Mouse (Mus musculus) midbrain, embryonic 16.5 days (tissue): ENCODE data around the gene Wnt3. TPM values are rescaled to one million over a fixed set of nuclear protein-coding genes. Genes with fewer than 3 reads are reported as not detected.

Experiments used
- ATAC-seq: fragments of 200-750 bp; cut with Nextera tagmentation; 2 replicates; pipeline ENCODE4 v1.8.0; 2017; ENCODE audit warnings: moderate TSS enrichment
- H3K27ac ChIP-seq: fragments of 300-500 bp; sonication (generic); 2 replicates; pipeline ENCODE4 v1.5.1; 2014; ENCODE audit warnings: mild to moderate bottlenecking, low read length, mixed read lengths
- H3K27me3 ChIP-seq: fragments of 300-500 bp; sonication (generic); 2 replicates; pipeline ENCODE4 v1.6.1; 2014; ENCODE audit warnings: low read depth, low read length, mixed read lengths; ENCODE audit not compliant: control insufficient read depth, insufficient read depth
- H3K36me3 ChIP-seq: fragments of 300-500 bp; sonication (generic); 2 replicates; pipeline ENCODE4 v1.6.1; 2014; ENCODE audit warnings: mild to moderate bottlenecking, low read length, moderate library complexity, mixed read lengths; ENCODE audit not compliant: control insufficient read depth, insufficient read depth
- H3K4me1 ChIP-seq: fragments of 300-500 bp; sonication (generic); 2 replicates; pipeline ENCODE4 v1.6.1; 2014; ENCODE audit warnings: mild to moderate bottlenecking, low read length, mixed read lengths; ENCODE audit not compliant: control insufficient read depth, insufficient read depth
- H3K4me2 ChIP-seq: fragments of 300-500 bp; sonication (generic); 2 replicates; pipeline ENCODE4 v1.6.1; 2014; ENCODE audit warnings: mild to moderate bottlenecking, low read length, mixed read lengths
- H3K4me3 ChIP-seq: fragments of 300-500 bp; sonication (generic); 2 replicates; pipeline ENCODE4 v1.5.1; 2014; ENCODE audit warnings: low read depth, mild to moderate bottlenecking, low read length, moderate library complexity, mixed read lengths
- H3K9ac ChIP-seq: fragments of 300-500 bp; sonication (generic); 2 replicates; pipeline ENCODE4 v1.6.1; 2014; ENCODE audit warnings: low read depth, low read length, mixed read lengths
- H3K9me3 ChIP-seq: fragments of 300-500 bp; sonication (generic); replicated peaks from 2 replicates; pipeline ENCODE4 v1.6.1; 2014; ENCODE audit warnings: mild to moderate bottlenecking, low read length, mixed read lengths; ENCODE audit not compliant: control insufficient read depth, poor library complexity, severe bottlenecking
- WGBS: fragments of 180-500 bp; shearing (Covaris S2); extraction: QIAGEN DNeasy Blood & Tissue Kit; methylation state at CpG from one replicate; pipeline ENCODE4 v1.1.7; 2014; 5-methylcytosine and 5-hydroxymethylcytosine counted together
- polyA plus RNA-seq: library from polyadenylated mRNA; unstranded; fragments of >200 nt; fragmentation: Nextera tagmentation; extraction: Ambion mirVana; gene quantifications from 2 replicates; pipeline ENCODE4 v1.2.1, GENCODE M21; 2015

Gene Wnt3
- polyA plus RNA-seq, 1 experiment from 2014 or later = 18.8 TPM

- Histone ChIP-seq H3K9ac (no peak overlapping the region), H3K36me3 (no peaks in the 10 kb centered on the region), H3K27ac (no peak overlapping the region), H3K27me3 (peaks cover 3% of the 10 kb centered on the region; the same call in 1 of the 2 replicates), H3K4me3 (no peak overlapping the region), H3K4me2 (no peak overlapping the region), H3K9me3 (0 out of 2 replicates have a peak, but pooled peaks cover 3% of the 10 kb centered on the region), H3K4me1 (peaks cover 9% of the 10 kb centered on the region)
- 11% methylated on average over 5 of the region's 6 CpGs for WGBS
- ATAC-seq = no peak
Observed at GRCm38 (mm10) chr11:103764601-103765000, 9.3 kb upstream of the Wnt3 start.

- 3% methylated on average over 6 of the region's 6 CpGs for WGBS
- Histone ChIP-seq H3K4me1 (peaks cover 9% of the 10 kb centered on the region), H3K4me3 (no peak overlapping the region), H3K36me3 (no peaks in the 10 kb centered on the region), H3K4me2 (no peak overlapping the region), H3K27ac (no peak overlapping the region), H3K9ac (no peak overlapping the region), H3K27me3 (peaks cover 6% of the 10 kb centered on the region), H3K9me3 (0 out of 2 replicates have a peak, but pooled peaks cover 3% of the 10 kb centered on the region)
- no peak for ATAC-seq
Observed at GRCm38 (mm10) chr11:103765556-103766011, 8.4 kb upstream of the Wnt3 start.

DNA sequence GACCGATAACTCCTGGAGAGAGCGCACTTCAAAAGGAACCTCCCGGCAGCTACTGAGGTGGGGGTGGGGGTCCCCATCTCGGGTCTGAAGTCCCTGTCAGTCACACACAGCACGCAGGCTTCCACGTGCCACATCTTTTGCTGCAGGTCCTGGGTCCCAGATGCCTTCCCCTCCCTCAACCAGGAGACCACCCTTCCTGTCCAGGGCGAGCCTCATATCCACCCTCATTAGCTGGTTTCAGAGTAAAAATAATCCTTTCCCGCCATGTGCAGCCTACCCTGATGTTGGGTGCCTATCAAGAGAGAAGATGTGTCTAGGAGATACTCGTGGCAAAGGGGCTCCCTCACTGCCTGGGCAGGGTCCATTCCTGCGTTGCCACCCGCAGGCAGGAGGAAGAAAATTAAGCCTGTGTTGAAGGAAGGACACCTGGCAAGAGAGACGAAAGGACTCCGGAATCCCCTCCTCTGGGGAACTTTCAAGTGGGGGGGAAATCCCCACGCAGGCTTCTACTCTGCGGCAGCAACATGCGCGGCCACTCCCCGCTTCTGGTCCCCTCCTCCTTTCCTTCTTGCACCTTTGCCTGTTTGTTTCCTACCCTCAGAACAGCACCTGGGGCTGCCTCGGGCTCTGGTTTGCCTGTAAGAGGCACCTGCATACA, 2.7 kb upstream of the Wnt3 start:
- H3K27me3 ChIP-seq = peaks cover 24% of the 10 kb centered on the region
- H3K27ac ChIP-seq = no peak overlapping the region
- peaks cover 37% of the 10 kb centered on the region for H3K4me1 ChIP-seq
- H3K9me3 ChIP-seq = no peaks in the 10 kb centered on the region
- 0 out of 2 replicates have a peak overlapping the region, but pooled peaks have one; percentile 8 for H3K4me3 ChIP-seq
- no peaks in the 10 kb centered on the region for H3K36me3 ChIP-seq
- WGBS = 4% methylated on average over 19 of the region's 19 CpGs
- peak overlapping the region; percentile 84 for H3K4me2 ChIP-seq
- peak overlapping the region; percentile 24; the same call in 1 of the 2 replicates for H3K9ac ChIP-seq
- no peak for ATAC-seq

DNA sequence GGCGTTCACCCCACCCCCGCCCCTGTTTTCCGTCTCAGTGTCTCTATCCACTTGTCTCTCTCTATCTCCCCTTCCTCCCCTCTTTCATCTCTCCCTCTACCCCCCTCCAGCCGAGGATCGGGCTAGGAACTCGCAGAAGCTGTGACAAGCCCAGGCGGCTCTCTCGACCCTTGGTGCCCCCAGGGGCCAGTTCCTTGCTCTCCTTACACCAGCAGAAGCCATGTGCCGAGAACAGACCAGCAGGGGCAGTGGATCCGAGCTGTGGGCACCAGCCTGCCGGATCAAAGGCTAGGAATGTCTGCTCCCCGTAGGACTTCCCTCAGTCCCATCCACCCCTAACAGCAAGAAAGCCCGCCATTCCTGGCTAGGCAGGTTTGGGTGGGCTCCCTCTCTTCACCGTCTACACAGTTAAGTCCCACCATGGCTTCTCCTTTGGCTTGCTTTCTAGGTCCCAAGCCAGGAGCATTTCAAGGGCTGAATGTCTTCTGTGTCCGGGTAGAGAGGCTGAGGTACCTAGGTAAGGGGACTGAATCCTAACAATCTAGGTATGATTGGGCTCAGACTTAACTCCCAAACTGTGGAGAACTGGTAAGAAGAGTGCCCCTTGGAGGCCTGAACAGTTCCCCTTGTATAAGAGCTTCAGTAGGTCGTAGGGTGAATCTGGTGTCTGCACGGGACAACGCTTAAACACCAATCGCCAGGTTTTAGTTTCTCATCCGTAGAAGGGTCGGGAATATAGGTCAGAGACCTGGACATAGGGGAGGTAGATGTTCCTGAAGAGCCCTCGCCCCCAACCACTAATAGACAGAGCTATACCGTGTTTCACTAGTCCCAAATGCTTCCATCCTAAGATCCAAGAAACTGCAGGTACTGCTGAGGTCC, 1.2 kb upstream of the Wnt3 start:
- no peak for ATAC-seq
- Histone ChIP-seq H3K9me3 (no peaks in the 10 kb centered on the region), H3K4me3 (peak overlapping the region; percentile 51), H3K27me3 (peaks cover 28% of the 10 kb centered on the region), H3K36me3 (no peaks in the 10 kb centered on the region), H3K4me2 (peak overlapping the region; percentile 84), H3K4me1 (peaks cover 37% of the 10 kb centered on the region), H3K27ac (peak overlapping the region; percentile 70), H3K9ac (peak overlapping the region; percentile 64)
- 3% methylated on average over 23 of the region's 23 CpGs for WGBS

GRCm38 (mm10) chr11:103774228-103774530, 229 bp downstream of the Wnt3 start:
- peaks cover 37% of the 10 kb centered on the region for H3K4me1 ChIP-seq
- peak; percentile 18 for ATAC-seq
- WGBS = 2% methylated on average over 19 of the region's 19 CpGs

DNA sequence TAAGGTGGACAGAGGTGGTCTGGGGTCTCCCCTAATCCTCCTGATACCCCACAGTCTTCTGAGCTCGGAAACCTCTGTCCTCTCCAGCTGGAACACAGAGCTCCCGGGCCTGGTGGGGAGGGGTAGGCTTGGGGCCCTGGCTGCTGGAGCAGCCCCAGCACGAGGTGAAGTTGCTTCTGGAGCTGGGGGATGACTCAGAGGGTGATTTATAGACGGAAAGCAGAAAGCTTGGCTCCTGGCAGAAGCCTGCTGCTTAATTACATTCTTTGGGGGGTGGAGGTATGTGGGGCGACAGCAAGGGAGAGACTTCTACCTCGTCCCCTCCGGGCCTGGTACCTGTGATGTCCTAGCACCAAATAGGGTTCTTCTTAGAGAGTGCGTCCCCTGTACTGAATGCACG, 6.2 kb downstream of the Wnt3 start:
- H3K4me3 ChIP-seq = no peak overlapping the region
- no peak overlapping the region for H3K27ac ChIP-seq
- H3K9ac ChIP-seq = no peak overlapping the region
- 66% methylated on average over 9 of the region's 9 CpGs for WGBS
- H3K4me1 ChIP-seq = no peaks in the 10 kb centered on the region
- no peaks in the 10 kb centered on the region for H3K9me3 ChIP-seq
- no peak for ATAC-seq
- peaks cover 11% of the 10 kb centered on the region for H3K27me3 ChIP-seq
- no peaks in the 10 kb centered on the region for H3K36me3 ChIP-seq
- H3K4me2 ChIP-seq = no peak overlapping the region

More at GRCm38 (mm10) chr11:103774228-103774530, 229 bp downstream of the Wnt3 start:
- H3K9me3 ChIP-seq = no peaks in the 10 kb centered on the region
- H3K4me2 ChIP-seq = peak overlapping the region; percentile 84
- peak overlapping the region; percentile 51 for H3K4me3 ChIP-seq
- H3K36me3 ChIP-seq = no peaks in the 10 kb centered on the region
- H3K27ac ChIP-seq = peak overlapping the region; percentile 70
- peaks cover 28% of the 10 kb centered on the region for H3K27me3 ChIP-seq
- peak overlapping the region; percentile 64 for H3K9ac ChIP-seq

DNA sequence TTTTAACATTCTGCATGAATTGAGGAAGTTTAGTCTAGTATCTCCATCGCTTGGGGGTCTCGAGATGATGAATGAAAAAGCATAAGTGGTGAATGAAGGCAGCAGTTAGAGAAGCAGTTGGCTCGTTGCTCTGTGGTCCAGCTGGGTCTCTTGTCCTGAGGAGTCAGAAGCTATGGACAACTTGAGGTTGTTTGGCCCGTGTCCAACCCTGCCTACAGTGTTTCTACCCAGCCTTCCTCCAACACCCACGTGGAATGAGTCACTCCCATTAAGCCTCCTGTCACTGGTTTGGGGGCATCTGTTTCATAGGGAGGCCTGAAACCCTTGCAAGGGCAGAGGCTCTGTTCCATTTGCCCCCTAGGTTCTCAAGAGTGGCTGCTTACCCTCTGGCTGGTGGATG, 16.0 kb downstream of the Wnt3 start:
- Histone ChIP-seq H3K4me3 (no peak overlapping the region), H3K36me3 (no peaks in the 10 kb centered on the region), H3K4me1 (no peaks in the 10 kb centered on the region), H3K9me3 (no peaks in the 10 kb centered on the region), H3K27me3 (peaks cover 7% of the 10 kb centered on the region), H3K9ac (no peak overlapping the region), H3K27ac (no peak overlapping the region), H3K4me2 (no peak overlapping the region)
- WGBS = 77% methylated on average over 5 of the region's 5 CpGs
- no peak for ATAC-seq

- H3K4me2 ChIP-seq = no peak overlapping the region
- H3K9me3 ChIP-seq = no peaks in the 10 kb centered on the region
- no peak overlapping the region for H3K9ac ChIP-seq
- H3K36me3 ChIP-seq = no peaks in the 10 kb centered on the region
- no peak overlapping the region for H3K27ac ChIP-seq
- 78% methylated on average over 9 of the region's 9 CpGs for WGBS
- 0 out of 2 replicates have a peak, but pooled peaks cover 2% of the 10 kb centered on the region for H3K4me1 ChIP-seq
- no peaks in the 10 kb centered on the region for H3K27me3 ChIP-seq
- no peak for ATAC-seq
- H3K4me3 ChIP-seq = no peak overlapping the region
Observed at GRCm38 (mm10) chr11:103801128-103801527, 27.2 kb downstream of the Wnt3 start.

DNA sequence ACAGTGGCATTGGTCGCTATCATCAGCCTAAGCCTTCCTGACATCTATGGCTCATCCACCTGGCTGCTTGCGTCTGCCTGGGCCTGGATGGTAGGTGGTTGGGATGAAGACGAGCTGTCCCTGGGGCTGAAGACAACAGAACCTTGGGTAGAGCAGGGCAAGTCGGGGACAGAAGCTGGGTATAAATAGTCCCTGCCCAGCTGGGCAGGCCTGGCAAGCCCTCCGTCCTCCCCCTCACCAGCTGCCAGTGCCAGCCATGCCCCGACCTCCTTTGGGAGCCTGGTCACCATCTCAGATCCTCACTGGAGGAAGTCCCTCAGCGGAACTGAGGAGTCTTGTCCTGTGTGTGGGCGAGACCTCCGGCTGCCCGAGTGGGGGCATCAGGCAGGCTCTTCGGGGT, 30.2 kb downstream of the Wnt3 start:
- H3K4me1 ChIP-seq = peaks cover 12% of the 10 kb centered on the region
- H3K4me2 ChIP-seq = no peak overlapping the region
- ATAC-seq = no peak
- H3K27me3 ChIP-seq = no peaks in the 10 kb centered on the region
- no peaks in the 10 kb centered on the region for H3K9me3 ChIP-seq
- no peak overlapping the region for H3K4me3 ChIP-seq
- 88% methylated on average over 11 of the region's 11 CpGs for WGBS
- no peak overlapping the region for H3K9ac ChIP-seq
- no peaks in the 10 kb centered on the region for H3K36me3 ChIP-seq
- H3K27ac ChIP-seq = no peak overlapping the region
